Mouse (Mus musculus) liver, adult (tissue): Measurements from ENCODE around the gene Hsd17b11.
A peak's percentile ranks its signal among the peaks of the same experiment; 100 is the strongest.

Experiments used
- GATA4 ChIP-seq: IDR thresholded peaks from 2 replicates; pipeline ENCODE4 v1.6.1; 2014; ENCODE audit warnings: mild to moderate bottlenecking, low read length; ENCODE audit not compliant: insufficient replicate concordance

Hsd17b11 gene

DNA sequence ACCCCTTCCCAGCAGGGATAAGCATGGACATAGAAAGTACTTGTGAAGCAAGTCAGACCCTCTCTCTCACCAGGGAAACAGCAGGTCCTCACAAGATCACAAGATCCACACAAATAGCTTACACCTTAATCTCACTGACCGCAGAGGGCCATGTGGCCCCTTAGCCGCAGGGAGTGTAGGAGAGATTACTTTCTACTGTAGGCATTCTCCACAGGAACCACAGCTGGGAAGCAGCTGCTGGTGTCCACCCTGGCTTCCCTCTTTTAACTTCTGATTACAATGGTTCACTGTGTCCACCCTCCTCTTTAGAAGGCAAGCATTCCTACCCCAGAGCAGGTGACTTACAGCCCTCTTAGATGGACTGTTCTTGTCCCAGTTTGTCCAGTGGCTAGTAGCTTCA, 22.0 kb upstream of the Hsd17b11 start:
- TF ChIP-seq GATA4: no peak

DNA sequence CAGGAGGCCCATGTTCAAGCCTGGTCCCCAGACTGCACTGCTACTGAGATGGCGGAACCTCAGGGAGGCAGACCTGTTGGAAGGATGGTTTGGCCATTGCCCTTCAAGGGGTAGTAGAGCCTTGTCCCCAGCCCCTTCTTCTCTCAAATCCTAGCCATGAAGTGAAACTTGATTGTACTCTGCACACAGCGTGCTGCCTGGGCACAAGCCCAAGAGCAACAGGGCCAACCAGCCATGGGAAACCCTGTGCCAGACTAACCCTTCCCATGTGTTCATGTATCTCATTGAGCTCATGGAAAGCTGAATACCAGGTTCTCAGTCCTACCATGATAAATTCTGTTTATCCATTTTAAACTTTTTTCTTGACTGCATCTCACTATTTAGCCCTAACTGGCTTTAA, 21.2 kb upstream of the Hsd17b11 start:
- no peak for TF ChIP-seq GATA4

GRCm38 (mm10) chr5:104039154-104039932, 17.6 kb upstream of the Hsd17b11 start:
- TF ChIP-seq GATA4: no peak

- TF ChIP-seq GATA4: no peak
Measured at GRCm38 (mm10) chr5:104036686-104037085, 15.0 kb upstream of the Hsd17b11 start.

DNA sequence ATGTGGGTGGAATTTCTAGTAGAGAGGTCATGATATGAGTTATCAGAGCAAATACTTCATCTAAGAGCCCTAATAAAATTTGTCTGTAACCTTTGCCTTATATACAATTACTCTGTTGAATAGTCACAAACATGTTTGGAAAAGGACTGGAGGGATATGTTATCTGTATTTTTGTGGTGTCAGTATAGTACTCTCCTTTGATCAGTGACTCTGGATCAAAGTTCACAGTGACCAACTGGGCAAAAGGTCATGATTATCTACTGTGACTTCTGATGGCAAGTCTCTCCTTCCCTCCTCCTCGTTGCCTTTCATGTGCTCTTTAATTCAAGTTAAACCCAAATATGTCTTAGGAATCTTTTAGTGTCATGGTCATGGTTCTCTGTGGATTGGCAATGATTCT, 14.1 kb upstream of the Hsd17b11 start:
- peak; percentile 77; the same call in 1 of the 2 replicates for TF ChIP-seq GATA4

DNA sequence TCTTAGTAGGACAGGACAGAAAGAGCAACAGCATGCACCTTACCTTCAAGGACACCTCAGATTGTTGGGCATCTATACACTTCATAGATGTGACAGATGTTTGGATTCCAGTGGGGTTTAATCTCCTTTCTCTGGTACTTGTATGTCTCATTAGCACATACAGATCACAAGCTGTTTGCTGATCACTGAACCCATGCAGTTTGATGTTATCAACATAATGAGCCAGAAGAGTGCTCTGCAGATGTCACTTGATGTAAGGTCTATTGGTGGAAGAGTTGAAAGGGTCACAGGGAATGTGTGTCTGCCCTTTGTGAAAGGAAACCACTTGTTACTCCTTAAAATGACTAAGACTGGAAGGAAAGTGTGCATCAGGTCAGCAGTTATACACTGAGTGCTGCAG, 13.3 kb upstream of the Hsd17b11 start:
- no peak for TF ChIP-seq GATA4

GRCm38 (mm10) chr5:104032434-104033097, 10.8 kb upstream of the Hsd17b11 start:
- TF ChIP-seq GATA4: peak; percentile 64; the same call in 1 of the 2 replicates

- TF ChIP-seq GATA4: peak; percentile 68
Measured at GRCm38 (mm10) chr5:104025245-104025854, 3.6 kb upstream of the Hsd17b11 start.

GRCm38 (mm10) chr5:104024762-104025161, 3.0 kb upstream of the Hsd17b11 start:
- no peak for TF ChIP-seq GATA4

GRCm38 (mm10) chr5:104023289-104024020, 1.7 kb upstream of the Hsd17b11 start:
- TF ChIP-seq GATA4: no peak

GRCm38 (mm10) chr5:104022558-104022957, 839 bp upstream of the Hsd17b11 start:
- TF ChIP-seq GATA4: no peak

- TF ChIP-seq GATA4: no peak
Measured at GRCm38 (mm10) chr5:104011419-104011818, 10.3 kb downstream of the Hsd17b11 start.

DNA sequence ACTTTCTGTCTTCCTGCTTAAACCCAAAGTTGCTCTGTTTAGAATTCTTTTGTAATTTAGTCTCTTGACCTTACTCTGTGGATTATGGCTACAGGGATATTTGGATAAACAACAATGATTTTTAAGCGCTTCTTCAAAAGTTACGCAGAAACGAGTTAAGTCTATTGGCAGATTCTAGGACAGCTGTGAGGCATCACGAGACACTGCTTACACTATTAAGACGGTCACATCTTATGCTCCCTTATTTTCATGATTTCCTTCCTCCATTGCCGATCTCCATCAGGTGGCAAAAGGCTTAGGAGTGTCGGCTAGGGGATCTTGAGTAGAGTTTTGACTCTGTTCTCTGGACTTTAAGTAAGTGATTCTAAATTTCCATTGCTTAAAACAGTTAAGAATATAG, 11.5 kb downstream of the Hsd17b11 start:
- TF ChIP-seq GATA4: no peak

DNA sequence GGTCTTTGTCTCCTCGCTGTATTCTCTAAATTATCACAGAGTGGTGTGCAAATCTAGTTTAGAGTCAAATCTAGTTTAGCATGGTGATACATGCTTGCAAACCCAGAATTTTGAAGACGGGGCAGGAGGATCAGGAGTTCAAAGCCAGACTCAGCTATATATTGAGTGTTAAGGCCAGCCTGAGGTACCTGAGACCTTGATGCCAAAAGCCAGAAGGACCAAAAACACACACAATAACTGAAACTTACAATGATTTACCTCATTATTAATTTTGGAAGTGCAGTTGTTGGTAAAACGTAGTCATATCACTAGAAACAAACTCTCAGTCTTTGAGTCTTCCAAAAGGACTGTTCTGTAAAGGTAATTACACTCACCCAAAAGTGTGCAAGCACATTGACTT, 12.3 kb downstream of the Hsd17b11 start:
- no peak for TF ChIP-seq GATA4

DNA sequence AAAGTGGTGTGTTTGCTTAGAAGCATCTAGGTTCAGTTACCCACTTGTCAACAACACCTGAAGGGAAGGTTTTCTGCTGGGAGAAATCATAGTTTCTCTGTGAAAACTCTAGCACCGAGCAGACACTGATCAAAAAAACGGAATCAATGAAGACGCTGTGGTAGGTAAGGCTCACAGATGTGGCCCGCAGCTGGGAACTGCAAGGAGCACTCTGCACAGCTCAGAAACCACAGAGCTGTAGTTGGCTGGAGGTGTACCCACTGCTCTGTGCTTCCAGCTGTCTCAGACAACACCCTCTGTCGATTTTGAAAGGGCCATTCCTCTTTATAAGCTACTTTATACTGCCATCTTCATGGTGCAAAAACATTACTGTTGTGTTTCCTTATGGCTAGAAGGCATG, 13.9 kb downstream of the Hsd17b11 start:
- no peak for TF ChIP-seq GATA4
